Mouse (Mus musculus) liver, embryonic 18 days (tissue): ENCODE measurements around the gene Nme7. TPM values are rescaled to one million over a fixed set of nuclear protein-coding genes. Genes with fewer than 3 reads are reported as not detected.

ENCODE experiments used
- polyA plus RNA-seq: library from polyadenylated mRNA; depleted of rRNA; stranded (reverse); fragments of >200 nt; gene quantifications from 2 replicates; pipeline ENCODE4 v1.2.3, GENCODE M21; 2012; rRNA removed

Gene Nme7
- 4.5 and 4.9 TPM in 2 replicates for polyA plus RNA-seq

DNA sequence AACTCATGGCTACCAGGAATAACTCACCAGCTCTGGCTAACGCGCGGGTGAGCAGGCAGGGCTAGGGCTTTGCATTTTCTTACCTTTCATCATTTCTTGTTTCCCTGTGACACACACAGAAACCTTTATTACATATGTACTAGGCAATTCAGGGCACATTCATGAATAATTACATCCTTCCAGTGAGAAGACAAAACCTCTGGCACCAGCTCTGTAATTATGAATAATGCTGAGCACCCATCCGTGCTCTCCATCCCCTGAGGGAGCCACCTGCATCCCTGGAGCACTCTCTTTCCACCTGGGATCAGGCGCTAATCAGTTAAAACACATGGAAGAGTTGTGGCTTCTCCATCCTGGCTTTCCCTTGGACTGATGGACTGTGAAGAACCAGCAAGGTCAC is at the start of gene Nme7:
TSS of gene Nme7 (plus strand) at position 301 of the 400 bp plus-strand sequence.

DNA sequence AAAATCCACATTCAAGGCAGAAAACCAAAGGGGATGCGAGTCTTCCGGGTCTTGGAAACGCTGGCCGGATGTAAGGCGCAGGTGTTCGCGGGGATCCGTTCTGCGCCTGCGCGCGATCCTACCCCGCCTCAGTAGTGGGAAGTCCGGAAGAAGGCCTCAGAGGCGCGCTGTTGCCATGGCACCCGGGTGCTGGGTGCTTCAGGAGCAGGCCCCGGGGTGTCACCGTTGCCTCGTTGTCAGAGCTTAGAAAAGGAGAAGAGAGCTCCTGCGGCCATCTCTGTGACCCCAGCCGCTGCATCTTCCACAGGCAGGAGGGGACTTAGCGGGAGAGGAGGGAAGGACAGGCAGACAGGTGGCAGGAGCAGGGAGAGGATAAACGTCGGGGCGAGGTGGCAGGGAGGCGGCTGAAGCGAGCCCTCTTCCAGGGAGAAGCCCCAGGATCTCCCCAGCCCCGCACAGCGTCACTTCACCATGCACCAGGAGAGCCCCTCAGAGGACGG is 28.4 kb upstream of the Nme7 start, which contains the start of gene Ccdc181:
TSS of gene Ccdc181 (plus strand) at position 131 of the 500 bp plus-strand sequence.

GRCm38 (mm10) chr1:164307124-164307751 is 3.3 kb downstream of the Nme7 start, which contains the start of gene Blzf1:
Gene Blzf1, minus strand, starts transcription at chr1:164307489.

DNA sequence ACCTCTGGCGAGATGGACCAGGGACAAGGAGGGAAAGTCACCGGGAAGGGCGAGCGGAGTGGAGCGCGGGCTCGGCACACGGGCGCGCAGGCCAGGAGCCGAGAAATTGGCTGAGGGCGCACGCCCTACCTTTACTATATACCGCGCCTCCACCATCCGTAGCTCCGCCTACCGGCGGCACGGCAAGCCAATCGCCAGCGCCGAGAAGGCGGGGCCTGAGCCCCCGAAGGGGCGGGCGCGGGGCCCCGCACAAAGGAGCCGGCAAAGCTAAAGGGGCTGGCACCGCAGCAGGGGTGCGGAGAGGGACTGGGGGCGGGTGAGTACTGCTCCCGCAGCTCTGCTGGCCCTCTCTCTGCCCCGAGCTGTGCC is 154.3 kb downstream of the Nme7 start, which contains the start of gene Atp1b1:
TSS of gene Atp1b1 (minus strand) at position 111 of the 369 bp plus-strand sequence.

Other genes starting within 250 kb of the Nme7 start
- gene Sell, start 242.1 kb upstream of the Nme7 start, polyA plus RNA-seq: 12.2 and 12.4 TPM in 2 replicates
- 0.78 and 0.87 TPM in 2 replicates for gene Selp, start 188.9 kb upstream of the Nme7 start, polyA plus RNA-seq
- 23.0 and 23.1 TPM in 2 replicates for gene F5, start 152.3 kb upstream of the Nme7 start, polyA plus RNA-seq
- 27.1 and 35.8 TPM in 2 replicates for gene Slc19a2, start 55.1 kb upstream of the Nme7 start, polyA plus RNA-seq
- 1.8 TPM in 2 replicates for gene Ccdc181, start 28.5 kb upstream of the Nme7 start, polyA plus RNA-seq
- gene Blzf1, start 3.4 kb downstream of the Nme7 start, polyA plus RNA-seq: 5.0 and 5.1 TPM in 2 replicates
- 24.8 and 28.4 TPM in 2 replicates for gene Atp1b1, start 154.2 kb downstream of the Nme7 start, polyA plus RNA-seq